Mouse (Mus musculus) thymus, adult 2 months (tissue): ENCODE results near the gene Ccdc170. TPM values are rescaled to one million over a fixed set of nuclear protein-coding genes. Genes with fewer than 3 reads are reported as not detected.

Experiments used
- DNase-seq: peaks from one replicate; pipeline ENCODE4 v3.0.0; 2021
- H3K27ac ChIP-seq: fragments of 200-500 bp; 2 replicates; pipeline ENCODE4 v1.5.1; 2012; ENCODE audit warnings: low read length, control low read depth; ENCODE audit not compliant: control insufficient read depth, insufficient read depth
- H3K27me3 ChIP-seq: fragments of 200-500 bp; 2 replicates; pipeline ENCODE4 v1.6.1; 2012; ENCODE audit warnings: mild to moderate bottlenecking, low read length, moderate library complexity, mixed read lengths; ENCODE audit not compliant: control insufficient read depth, insufficient read depth
- H3K36me3 ChIP-seq: fragments of 200-500 bp; 2 replicates; pipeline ENCODE4 v1.6.1; 2012; ENCODE audit warnings: mild to moderate bottlenecking, low read length, moderate library complexity; ENCODE audit not compliant: control insufficient read depth, insufficient read depth
- H3K4me1 ChIP-seq: fragments of 200-500 bp; replicated peaks from 2 replicates; pipeline ENCODE4 v1.6.1; 2012; ENCODE audit warnings: low read length; ENCODE audit not compliant: control insufficient read depth, insufficient read depth
- H3K4me3 ChIP-seq: fragments of 200-500 bp; 2 replicates; pipeline ENCODE4 v1.5.1; 2012; ENCODE audit warnings: mild to moderate bottlenecking, low read length, control low read depth, moderate library complexity; ENCODE audit not compliant: control insufficient read depth, insufficient read depth
- CTCF ChIP-seq: fragments of 200-500 bp; IDR thresholded peaks from 2 replicates; pipeline ENCODE4 v1.5.1; 2012; ENCODE audit warnings: mild to moderate bottlenecking, control low read depth, low read length, moderate library complexity, borderline replicate concordance; ENCODE audit not compliant: control insufficient read depth, poor library complexity, insufficient read depth; ENCODE audit errors: extremely low read depth
- POLR2A ChIP-seq: fragments of 200-500 bp; IDR thresholded peaks from 2 replicates; pipeline ENCODE4 v1.6.1; 2012; ENCODE audit warnings: mild to moderate bottlenecking, low read length, control low read depth, moderate library complexity; ENCODE audit not compliant: control insufficient read depth, poor library complexity, insufficient read depth; ENCODE audit errors: extremely low read depth
- WGBS: fragments of 180-500 bp; shearing (Covaris S2); methylation state at CpG from one replicate; pipeline ENCODE4 v1.1.7; 2018; 5-methylcytosine and 5-hydroxymethylcytosine counted together
- polyA plus RNA-seq: library from polyadenylated mRNA; depleted of rRNA; stranded (reverse); fragments of >200 nt; gene quantifications from 2 replicates; pipeline ENCODE4 v1.2.3, GENCODE M21; 2012

Gene Ccdc170
- polyA plus RNA-seq, 1 experiment: 0.24 TPM

DNA sequence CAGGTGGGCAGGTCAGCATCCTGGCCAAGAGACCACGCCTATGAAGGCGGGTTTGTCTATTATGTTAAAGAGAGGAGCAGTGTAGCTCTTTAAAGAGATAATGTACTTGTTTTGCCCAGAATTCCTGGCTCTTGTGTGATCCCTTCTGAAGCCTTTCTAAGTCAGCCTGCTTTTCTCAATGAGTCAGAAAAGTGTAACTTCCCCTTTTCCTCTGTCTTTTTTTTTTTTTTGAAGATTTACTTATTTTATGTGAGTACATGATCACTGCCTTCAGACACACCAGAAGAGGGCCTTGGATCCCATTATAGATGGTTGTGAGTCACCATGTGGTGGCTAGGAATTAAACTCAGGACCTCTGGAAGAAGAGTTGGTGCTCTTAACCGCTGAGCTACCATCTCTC is 12.9 kb upstream of the Ccdc170 start:
- no peak overlapping the region for H3K27ac ChIP-seq
- no peak for DNase-seq
- no peaks in the 10 kb centered on the region for H3K27me3 ChIP-seq
- WGBS: 71% methylated on average over 3 of the region's 3 CpGs
- no peak overlapping the region for H3K4me3 ChIP-seq
- H3K4me1 ChIP-seq: no peaks in the 10 kb centered on the region
- TF ChIP-seq CTCF (no peak), POLR2A (no peak)
- no peaks in the 10 kb centered on the region for H3K36me3 ChIP-seq

DNA sequence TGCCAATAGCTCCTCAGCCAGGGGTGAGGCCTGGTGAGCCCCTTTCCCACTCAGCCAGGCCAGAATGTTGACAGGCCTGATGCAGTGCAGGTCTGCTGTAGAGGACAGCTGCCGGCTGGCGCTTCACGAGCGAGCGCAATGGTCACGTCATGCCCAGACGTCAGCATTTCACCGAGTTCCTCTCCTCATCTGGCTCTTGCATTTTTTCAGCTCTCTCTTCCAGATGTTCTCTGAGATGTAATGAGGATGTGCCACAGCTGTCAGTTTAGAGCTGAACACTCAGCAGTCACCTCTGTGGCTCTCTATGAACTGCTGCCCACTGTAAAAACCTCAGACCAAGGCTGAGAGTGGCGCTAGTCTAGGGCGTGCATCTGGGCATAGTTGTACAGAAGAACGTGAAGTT is 8.7 kb upstream of the Ccdc170 start:
- Histone ChIP-seq H3K4me3 (no peak overlapping the region), H3K27me3 (no peaks in the 10 kb centered on the region), H3K27ac (no peak overlapping the region), H3K36me3 (no peaks in the 10 kb centered on the region), H3K4me1 (no peaks in the 10 kb centered on the region)
- no peak for DNase-seq
- TF ChIP-seq CTCF (no peak), POLR2A (no peak)
- WGBS: 81% methylated on average over 11 of the region's 11 CpGs

DNA sequence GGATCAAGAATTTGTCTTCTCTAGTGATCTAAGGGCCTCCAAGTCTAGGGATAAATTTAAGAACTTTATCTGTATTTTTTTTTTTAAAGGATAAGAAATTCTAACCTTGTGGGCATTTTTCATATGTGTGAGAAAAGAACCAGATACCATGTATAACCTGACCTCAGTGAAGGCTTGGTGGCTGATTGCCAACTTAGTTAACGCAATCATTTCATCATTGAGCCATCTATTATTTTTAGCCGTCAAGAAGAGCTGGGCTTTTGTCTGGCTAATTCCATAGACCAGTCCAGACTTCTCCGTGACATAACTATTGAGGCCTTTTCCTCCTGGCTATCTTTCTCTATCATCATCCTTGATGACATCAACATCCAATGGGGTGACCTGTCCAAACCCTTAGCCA is 6.9 kb upstream of the Ccdc170 start:
- TF ChIP-seq CTCF (no peak), POLR2A (no peak)
- H3K27me3 ChIP-seq: no peaks in the 10 kb centered on the region
- H3K36me3 ChIP-seq: no peaks in the 10 kb centered on the region
- H3K27ac ChIP-seq: no peak overlapping the region
- no peak for DNase-seq
- no peaks in the 10 kb centered on the region for H3K4me1 ChIP-seq
- H3K4me3 ChIP-seq: no peak overlapping the region
- WGBS: 95% methylated on average over 3 of the region's 3 CpGs

DNA sequence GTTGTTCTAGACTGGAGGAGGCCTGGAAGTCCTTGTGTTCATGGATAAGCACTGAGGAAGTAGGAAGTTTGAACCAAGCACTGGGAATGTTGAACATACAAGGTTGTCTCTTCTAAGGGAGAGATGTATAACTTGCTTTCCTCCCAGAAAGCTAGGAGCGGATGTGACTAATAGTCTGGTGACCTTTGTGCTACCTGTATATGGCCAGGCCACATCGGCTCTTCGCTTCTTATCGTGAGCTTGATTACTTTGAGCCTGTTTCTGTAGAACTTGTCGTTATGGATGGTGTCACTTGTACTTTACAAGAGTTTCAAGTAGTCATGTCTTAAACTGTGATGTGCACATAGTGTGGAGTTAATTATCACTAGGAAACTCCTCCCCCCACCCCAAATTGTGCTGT is 5.7 kb upstream of the Ccdc170 start:
- Histone ChIP-seq H3K27ac (no peak overlapping the region), H3K4me1 (no peaks in the 10 kb centered on the region), H3K4me3 (no peak overlapping the region), H3K36me3 (no peaks in the 10 kb centered on the region), H3K27me3 (no peaks in the 10 kb centered on the region)
- TF ChIP-seq CTCF: no peak
- no peak for TF ChIP-seq POLR2A
- 96% methylated on average over 5 of the region's 5 CpGs for WGBS
- DNase-seq: no peak

GRCm38 (mm10) chr10:4480929-4481328 is 1.4 kb upstream of the Ccdc170 start:
- H3K27me3 ChIP-seq: no peaks in the 10 kb centered on the region
- no peak for DNase-seq
- TF ChIP-seq CTCF: no peak
- TF ChIP-seq POLR2A: no peak
- H3K4me1 ChIP-seq: no peaks in the 10 kb centered on the region
- H3K36me3 ChIP-seq: no peaks in the 10 kb centered on the region
- H3K4me3 ChIP-seq: no peak overlapping the region
- no peak overlapping the region for H3K27ac ChIP-seq
- 92% methylated on average over 3 of the region's 3 CpGs for WGBS

- Histone ChIP-seq H3K4me1 (no peaks in the 10 kb centered on the region), H3K27ac (no peak overlapping the region), H3K36me3 (no peaks in the 10 kb centered on the region), H3K27me3 (no peaks in the 10 kb centered on the region), H3K4me3 (no peak overlapping the region)
- DNase-seq: no peak
- TF ChIP-seq CTCF (no peak), POLR2A (no peak)
- 88% methylated on average over 8 of the region's 8 CpGs for WGBS
These were observed 607 bp upstream of the Ccdc170 start for GRCm38 (mm10) chr10:4481695-4482094.

GRCm38 (mm10) chr10:4483848-4484247 is 1.5 kb downstream of the Ccdc170 start:
- Histone ChIP-seq H3K4me1 (no peaks in the 10 kb centered on the region), H3K27ac (no peak overlapping the region), H3K4me3 (no peak overlapping the region), H3K27me3 (no peaks in the 10 kb centered on the region), H3K36me3 (no peaks in the 10 kb centered on the region)
- WGBS: 93% methylated on average over 1 of the region's 1 CpGs
- TF ChIP-seq CTCF (no peak), POLR2A (no peak)
- DNase-seq: no peak
